Mouse (Mus musculus) embryonic facial prominence, embryonic 15.5 days (tissue): ENCODE data around the gene Qpctl. TPM values are rescaled to one million over a fixed set of nuclear protein-coding genes. Genes with fewer than 3 reads are reported as not detected.
"Not testable (repeated sequence)": the region's sequence is repeated elsewhere in the genome, so short reads cannot be mapped to it uniquely, and the experiment has no call there.

Experiments
- ATAC-seq: fragments of 200-750 bp; cut with Nextera tagmentation; 2 replicates; pipeline ENCODE4 v1.8.0; 2017; ENCODE audit warnings: low read depth, moderate TSS enrichment; ENCODE audit not compliant: insufficient number of reproducible peaks, low FRiP score, low TSS enrichment
- H3K27ac ChIP-seq: fragments of 300-500 bp; sonication (generic); replicated peaks from 2 replicates; pipeline ENCODE4 v1.5.1; 2015; ENCODE audit warnings: mild to moderate bottlenecking, inconsistent platforms
- H3K27me3 ChIP-seq: fragments of 300-500 bp; sonication (generic); 2 replicates; pipeline ENCODE4 v1.6.1; 2015; ENCODE audit warnings: inconsistent platforms
- H3K36me3 ChIP-seq: fragments of 300-500 bp; sonication (generic); 2 replicates; pipeline ENCODE4 v1.6.1; 2015; ENCODE audit warnings: mild to moderate bottlenecking, inconsistent platforms
- H3K4me1 ChIP-seq: fragments of 300-500 bp; sonication (generic); 2 replicates; pipeline ENCODE4 v1.6.1; 2015; ENCODE audit warnings: inconsistent platforms
- H3K4me2 ChIP-seq: fragments of 300-500 bp; sonication (generic); replicated peaks from 2 replicates; pipeline ENCODE4 v1.6.1; 2015; ENCODE audit warnings: mild to moderate bottlenecking, inconsistent platforms
- H3K4me3 ChIP-seq: fragments of 300-500 bp; sonication (generic); replicated peaks from 2 replicates; pipeline ENCODE4 v1.5.1; 2015; ENCODE audit warnings: mild to moderate bottlenecking, inconsistent platforms
- H3K9ac ChIP-seq: fragments of 300-500 bp; sonication (generic); 2 replicates; pipeline ENCODE4 v1.6.1; 2015; ENCODE audit warnings: inconsistent platforms
- H3K9me3 ChIP-seq: fragments of 300-500 bp; sonication (generic); replicated peaks from 2 replicates; pipeline ENCODE4 v1.6.1; 2016; ENCODE audit warnings: inconsistent platforms
- WGBS: fragments of 180-500 bp; shearing (Covaris S2); methylation state at CpG from one replicate; pipeline ENCODE4 v1.1.7; 2015; 5-methylcytosine and 5-hydroxymethylcytosine counted together
- polyA plus RNA-seq: library from polyadenylated mRNA; unstranded; fragments of >200 nt; fragmentation: Nextera tagmentation; extraction: Ambion mirVana; gene quantifications from 2 replicates; pipeline ENCODE4 v1.2.1, GENCODE M21; 2015

Qpctl gene
- polyA plus RNA-seq, 1 experiment from 2014 or later: 13.9 TPM

- Histone ChIP-seq H3K4me3 (no peak overlapping the region), H3K27ac (no peak overlapping the region), H3K4me1 (peaks cover 38% of the 10 kb centered on the region), H3K4me2 (peak overlapping the region; percentile 10), H3K27me3 (peaks cover 37% of the 10 kb centered on the region), H3K36me3 (no peaks in the 10 kb centered on the region), H3K9ac (no peak overlapping the region), H3K9me3 (no peaks in the 10 kb centered on the region)
- WGBS: 28% methylated on average over 12 of the region's 12 CpGs
- 0 out of 2 replicates have a peak, but pooled peaks have one; percentile 0 for ATAC-seq
These were observed 14.7 kb upstream of the Qpctl start for GRCm38 (mm10) chr7:19163752-19164151.

GRCm38 (mm10) chr7:19162928-19163327, 13.8 kb upstream of the Qpctl start:
- WGBS: 76% methylated on average over 7 of the region's 7 CpGs
- Histone ChIP-seq H3K4me2 (no peak overlapping the region), H3K4me1 (peaks cover 38% of the 10 kb centered on the region), H3K36me3 (no peaks in the 10 kb centered on the region), H3K27me3 (peaks cover 37% of the 10 kb centered on the region), H3K4me3 (no peak overlapping the region), H3K9me3 (no peaks in the 10 kb centered on the region), H3K27ac (no peak overlapping the region), H3K9ac (no peak overlapping the region)
- ATAC-seq: no peak

GRCm38 (mm10) chr7:19160115-19160514, 11.0 kb upstream of the Qpctl start:
- Histone ChIP-seq H3K9ac (0 out of 2 replicates have a peak overlapping the region, but pooled peaks have one; percentile 37), H3K27ac (no peak overlapping the region), H3K4me2 (peak overlapping the region; percentile 75), H3K27me3 (peaks cover 29% of the 10 kb centered on the region), H3K9me3 (no peaks in the 10 kb centered on the region), H3K36me3 (peaks cover 6% of the 10 kb centered on the region; the same call in 1 of the 2 replicates), H3K4me3 (peak overlapping the region; percentile 41), H3K4me1 (peaks cover 41% of the 10 kb centered on the region)
- ATAC-seq: no peak
- WGBS: 3% methylated on average over 20 of the region's 20 CpGs

DNA sequence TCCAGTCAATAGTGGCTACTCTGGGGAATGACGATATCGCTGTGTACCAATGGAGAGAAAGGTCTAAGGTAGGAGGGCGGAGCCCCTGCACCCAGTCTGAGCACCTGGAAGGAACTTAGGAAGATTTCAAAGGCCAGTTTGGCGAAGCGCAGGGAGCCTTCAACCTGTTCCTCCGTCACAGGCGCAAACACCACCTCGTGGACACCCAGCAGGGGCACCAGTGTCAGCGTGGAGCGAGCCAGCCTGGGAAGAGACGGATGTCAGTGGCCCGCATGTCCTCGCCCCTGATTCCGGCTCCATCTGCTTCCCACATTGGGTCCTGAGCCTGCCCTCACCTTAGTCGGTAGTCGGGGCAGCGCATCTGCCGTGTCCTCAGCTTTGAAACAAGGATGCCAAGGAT, 10.3 kb upstream of the Qpctl start:
- peaks cover 22% of the 10 kb centered on the region for H3K27me3 ChIP-seq
- peak overlapping the region; percentile 41; the same call in 1 of the 2 replicates for H3K4me3 ChIP-seq
- H3K9ac ChIP-seq: 0 out of 2 replicates have a peak overlapping the region, but pooled peaks have one; percentile 15
- H3K27ac ChIP-seq: no peak overlapping the region
- WGBS: 12% methylated on average over 18 of the region's 18 CpGs
- peaks cover 10% of the 10 kb centered on the region; the same call in 1 of the 2 replicates for H3K36me3 ChIP-seq
- no peak for ATAC-seq
- peak overlapping the region; percentile 75 for H3K4me2 ChIP-seq
- no peaks in the 10 kb centered on the region for H3K9me3 ChIP-seq
- peaks cover 33% of the 10 kb centered on the region for H3K4me1 ChIP-seq

DNA sequence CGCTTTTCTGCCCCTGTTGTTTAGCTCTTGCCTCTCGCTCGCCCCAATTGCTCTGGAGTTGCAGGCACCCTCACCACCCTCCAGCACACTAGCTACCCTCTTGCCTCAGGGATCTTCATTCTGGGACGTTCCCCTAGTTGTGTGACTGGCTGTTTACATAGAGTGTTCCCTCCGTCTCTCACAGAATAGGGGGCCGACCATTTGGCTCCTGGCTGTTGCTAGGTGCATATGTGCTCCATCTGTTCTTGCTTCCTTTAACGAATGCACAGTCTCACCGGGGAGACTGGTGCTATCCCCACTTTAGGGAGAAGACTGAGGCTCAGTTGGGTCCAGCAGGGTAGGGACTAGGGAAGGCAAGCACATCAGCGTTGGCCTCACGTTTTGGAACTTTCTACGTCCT, 9.5 kb upstream of the Qpctl start:
- H3K4me3 ChIP-seq: no peak overlapping the region
- H3K4me2 ChIP-seq: no peak overlapping the region
- H3K9ac ChIP-seq: no peak overlapping the region
- 61% methylated on average over 11 of the region's 11 CpGs for WGBS
- peaks cover 25% of the 10 kb centered on the region for H3K4me1 ChIP-seq
- peaks cover 18% of the 10 kb centered on the region for H3K27me3 ChIP-seq
- ATAC-seq: no peak
- peaks cover 18% of the 10 kb centered on the region for H3K36me3 ChIP-seq
- no peak overlapping the region for H3K27ac ChIP-seq
- H3K9me3 ChIP-seq: no peaks in the 10 kb centered on the region

DNA sequence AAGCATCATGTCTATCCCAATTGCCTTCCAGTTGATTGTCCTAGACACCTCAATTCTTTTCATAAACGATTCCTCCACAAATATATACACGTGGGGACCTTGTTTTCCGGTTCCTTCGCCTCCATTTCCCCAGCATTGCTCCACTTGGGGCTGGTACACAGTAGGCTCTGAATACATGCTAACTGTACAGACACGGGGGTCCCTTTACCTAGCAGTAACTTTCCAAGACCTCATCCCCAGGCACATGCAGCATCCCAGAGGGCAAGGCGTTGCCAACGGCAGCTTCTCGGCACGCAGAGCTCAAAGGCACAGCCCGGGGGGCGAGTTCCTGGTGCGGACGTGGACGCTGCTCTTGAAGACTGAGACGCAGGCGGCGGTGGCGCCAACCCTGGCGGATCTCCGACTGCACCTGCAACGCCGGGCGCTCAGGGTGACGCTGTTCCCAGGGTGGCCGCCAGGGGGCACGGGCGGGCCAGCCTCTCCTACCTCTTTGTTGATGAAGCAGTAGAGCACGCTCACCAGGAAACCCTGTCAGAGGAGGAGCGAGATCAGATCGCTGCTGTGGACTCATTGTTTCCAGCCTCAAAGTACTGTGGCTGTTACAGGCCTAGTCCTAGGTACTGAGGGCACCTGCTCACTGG, 8.2 kb upstream of the Qpctl start:
- no peak overlapping the region for H3K27ac ChIP-seq
- peaks cover 30% of the 10 kb centered on the region for H3K36me3 ChIP-seq
- H3K4me2 ChIP-seq: peak overlapping the region; percentile 26
- H3K9me3 ChIP-seq: no peaks in the 10 kb centered on the region
- ATAC-seq: peak; percentile 59; the same call in 1 of the 2 replicates
- peaks cover 24% of the 10 kb centered on the region for H3K4me1 ChIP-seq
- H3K9ac ChIP-seq: no peak overlapping the region
- 5% methylated on average over 30 of the region's 30 CpGs for WGBS
- peaks cover 15% of the 10 kb centered on the region for H3K27me3 ChIP-seq
- no peak overlapping the region for H3K4me3 ChIP-seq

- Histone ChIP-seq H3K4me1 (peaks cover 24% of the 10 kb centered on the region), H3K4me3 (no peak overlapping the region), H3K9ac (no peak overlapping the region), H3K4me2 (no peak overlapping the region), H3K27ac (0 out of 2 replicates have a peak overlapping the region, but pooled peaks have one; percentile 28), H3K36me3 (peaks cover 42% of the 10 kb centered on the region), H3K9me3 (no peaks in the 10 kb centered on the region), H3K27me3 (peaks cover 15% of the 10 kb centered on the region)
- no peak for ATAC-seq
- 43% methylated on average over 13 of the region's 13 CpGs for WGBS
These were observed 6.9 kb upstream of the Qpctl start for GRCm38 (mm10) chr7:19155825-19156475.

- peaks cover 42% of the 10 kb centered on the region for H3K36me3 ChIP-seq
- no peak overlapping the region for H3K27ac ChIP-seq
- H3K4me2 ChIP-seq: no peak overlapping the region
- WGBS: 83% methylated on average over 8 of the region's 8 CpGs
- peaks cover 6% of the 10 kb centered on the region for H3K27me3 ChIP-seq
- no peak for ATAC-seq
- H3K9me3 ChIP-seq: no peaks in the 10 kb centered on the region
- H3K4me3 ChIP-seq: no peak overlapping the region
- peaks cover 24% of the 10 kb centered on the region for H3K4me1 ChIP-seq
- H3K9ac ChIP-seq: no peak overlapping the region
These were observed 5.7 kb upstream of the Qpctl start for GRCm38 (mm10) chr7:19154796-19155195.

DNA sequence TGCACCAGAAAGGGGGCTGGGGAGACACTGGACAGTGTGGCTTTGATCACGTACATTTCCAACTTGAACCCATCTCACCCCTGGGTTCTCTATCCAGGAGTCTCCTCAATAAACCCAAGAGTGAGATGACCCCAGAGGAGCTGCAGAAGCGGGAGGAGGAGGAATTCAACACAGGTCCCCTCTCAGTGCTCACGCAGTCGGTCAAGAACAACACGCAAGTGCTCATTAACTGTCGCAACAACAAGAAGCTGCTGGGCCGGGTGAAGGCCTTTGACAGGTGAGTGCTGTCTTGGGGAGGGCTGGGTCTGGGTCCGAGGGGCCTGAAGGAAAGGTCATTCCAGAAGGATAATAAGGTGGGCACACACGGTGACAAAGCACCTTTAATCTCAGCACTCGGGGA, 2.0 kb upstream of the Qpctl start:
- H3K36me3 ChIP-seq: peaks cover 38% of the 10 kb centered on the region
- H3K9ac ChIP-seq, H3K27me3 ChIP-seq, H3K4me2 ChIP-seq, H3K27ac ChIP-seq, H3K9me3 ChIP-seq, ATAC-seq: not testable (repeated sequence)
- H3K4me3 ChIP-seq: peak overlapping the region; percentile 66; the same call in 1 of the 2 replicates
- WGBS: 88% methylated on average over 10 of the region's 10 CpGs
- H3K4me1 ChIP-seq: peaks cover 23% of the 10 kb centered on the region

DNA sequence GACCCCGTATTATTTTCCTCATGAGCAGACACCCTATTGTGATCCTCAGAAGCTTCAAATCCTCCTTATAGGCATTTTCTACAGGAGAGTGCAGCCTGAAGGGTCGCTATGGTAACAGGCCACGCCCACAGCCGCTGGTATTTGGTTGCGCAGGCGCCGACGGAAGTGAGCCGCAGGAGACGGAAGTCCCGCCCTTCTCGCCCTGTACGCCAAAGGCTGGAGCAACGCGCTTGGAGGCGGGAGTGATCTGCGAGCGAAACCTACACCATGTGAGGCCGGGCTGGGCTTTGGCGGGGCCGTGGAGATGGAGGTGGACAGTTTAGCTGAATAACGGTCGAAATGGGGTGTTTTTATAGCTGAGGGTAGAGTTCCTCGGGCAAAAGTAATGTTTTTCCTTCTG, 535 bp upstream of the Qpctl start, which contains the start of gene Snrpd2:
TSS of gene Snrpd2 (plus strand) at position 97 of the 400 bp plus-strand sequence.
- peak; percentile 89 for ATAC-seq
- under 1% methylated on average over 24 of the region's 24 CpGs for WGBS

GRCm38 (mm10) chr7:19148180-19148874, 764 bp downstream of the Qpctl start:
- WGBS: 9% methylated on average over 20 of the region's 20 CpGs
- peak overlapping the region; percentile 84 for H3K27ac ChIP-seq
- ATAC-seq: no peak
- peak overlapping the region; percentile 84 for H3K4me2 ChIP-seq
- H3K36me3 ChIP-seq: peaks cover 21% of the 10 kb centered on the region
- peaks cover 23% of the 10 kb centered on the region for H3K4me1 ChIP-seq
- H3K4me3 ChIP-seq: peak overlapping the region; percentile 66
- peak overlapping the region; percentile 33 for H3K9ac ChIP-seq
- H3K27me3 ChIP-seq: no peaks in the 10 kb centered on the region
- no peaks in the 10 kb centered on the region for H3K9me3 ChIP-seq

More for the DNA sequence above, 535 bp upstream of the Qpctl start, which contains the start of gene Snrpd2:
- peaks cover 23% of the 10 kb centered on the region for H3K4me1 ChIP-seq
- H3K36me3 ChIP-seq: peaks cover 34% of the 10 kb centered on the region
- no peaks in the 10 kb centered on the region for H3K27me3 ChIP-seq
- no peaks in the 10 kb centered on the region for H3K9me3 ChIP-seq
- peak within 1 kb of the TSS; percentile 75 for H3K9ac ChIP-seq
- H3K27ac ChIP-seq: peak within 1 kb of the TSS; percentile 84
- H3K4me2 ChIP-seq: peak within 1 kb of the TSS; percentile 84
- H3K4me3 ChIP-seq: peak within 1 kb of the TSS; percentile 66
